Mouse (Mus musculus) lung, embryonic 14.5 days (tissue): ENCODE data around the gene Tmem107. TPM values are rescaled to one million over a fixed set of nuclear protein-coding genes. Genes with fewer than 3 reads are reported as not detected.

Experiments used
- ATAC-seq: fragments of 200-750 bp; cut with Nextera tagmentation; 2 replicates; pipeline ENCODE4 v1.8.0; 2017; ENCODE audit warnings: mild to moderate bottlenecking, moderate TSS enrichment, moderate library complexity; ENCODE audit not compliant: insufficient read depth
- DNase-seq: peaks from one replicate; pipeline ENCODE4 v3.0.0-alpha.2; 2015
- H3K27ac ChIP-seq: fragments of 300-500 bp; sonication (generic); 2 replicates; pipeline ENCODE4 v1.5.1; 2014; ENCODE audit warnings: low read depth, mild to moderate bottlenecking, moderate library complexity
- H3K27me3 ChIP-seq: fragments of 300-500 bp; sonication (generic); 2 replicates; pipeline ENCODE4 v1.6.1; 2014; ENCODE audit warnings: low read length, control low read depth; ENCODE audit not compliant: insufficient read depth
- H3K36me3 ChIP-seq: fragments of 300-500 bp; sonication (generic); 2 replicates; pipeline ENCODE4 v1.6.1; 2014; ENCODE audit warnings: control low read depth; ENCODE audit not compliant: insufficient read depth
- H3K4me1 ChIP-seq: fragments of 300-500 bp; sonication (generic); 2 replicates; pipeline ENCODE4 v1.6.1; 2014; ENCODE audit warnings: antibody characterized with exemption, control low read depth; ENCODE audit not compliant: insufficient read depth
- H3K4me2 ChIP-seq: fragments of 300-500 bp; sonication (generic); 2 replicates; pipeline ENCODE4 v1.6.1; 2014; ENCODE audit warnings: mild to moderate bottlenecking
- H3K4me3 ChIP-seq: fragments of 300-500 bp; sonication (generic); 2 replicates; pipeline ENCODE4 v1.5.1; 2014; ENCODE audit warnings: low read depth, low read length
- H3K9ac ChIP-seq: fragments of 300-500 bp; sonication (generic); 2 replicates; pipeline ENCODE4 v1.6.1; 2014
- H3K9me3 ChIP-seq: fragments of 300-500 bp; sonication (generic); 2 replicates; pipeline ENCODE4 v1.6.1; 2016; ENCODE audit warnings: low read depth, low read length, control low read depth
- CTCF ChIP-seq: IDR thresholded peaks from 2 replicates; pipeline ENCODE4 v1.5.1; 2016; ENCODE audit warnings: antibody characterized with exemption, low read depth
- WGBS: fragments of 180-500 bp; shearing (Covaris S2); extraction: QIAGEN DNeasy Blood & Tissue Kit; methylation state at CpG from one replicate; pipeline ENCODE4 v1.1.7; 2014; 5-methylcytosine and 5-hydroxymethylcytosine counted together
- polyA plus RNA-seq: library from polyadenylated mRNA; unstranded; fragments of >200 nt; fragmentation: Nextera tagmentation; extraction: Ambion mirVana; gene quantifications from 2 replicates; pipeline ENCODE4 v1.2.1, GENCODE M21; 2014

The Tmem107 gene
- polyA plus RNA-seq, 1 experiment from 2014 or later: 51.0 TPM

DNA sequence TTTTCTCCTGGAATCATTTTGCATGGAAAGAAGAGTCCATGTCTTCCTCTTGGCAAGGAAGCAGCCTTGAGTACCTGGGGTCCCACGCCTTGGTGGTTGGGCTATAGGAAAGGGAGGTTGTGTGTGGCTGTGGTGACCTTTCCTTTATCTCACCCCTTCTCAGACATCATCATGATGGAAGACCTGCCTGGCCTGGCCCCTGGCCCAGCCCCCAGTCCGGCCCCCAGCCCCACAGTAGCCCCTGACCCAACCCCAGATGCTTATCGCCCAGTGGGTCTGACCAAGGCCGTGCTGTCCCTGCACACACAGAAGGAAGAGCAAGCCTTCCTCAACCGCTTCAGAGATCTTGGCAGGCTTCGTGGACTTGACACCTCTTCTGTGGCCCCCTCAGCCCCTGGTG lies 34.6 kb downstream of the Tmem107 start:
- H3K4me2 ChIP-seq: no peak overlapping the region
- H3K4me3 ChIP-seq: no peak overlapping the region
- H3K27me3 ChIP-seq: no peaks in the 10 kb centered on the region
- ATAC-seq (no peak), DNase-seq (no peak)
- WGBS: 71% methylated on average over 6 of the region's 6 CpGs
- H3K4me1 ChIP-seq: 0 out of 2 replicates have a peak, but pooled peaks cover 3% of the 10 kb centered on the region
- no peak overlapping the region for H3K27ac ChIP-seq
- no peak overlapping the region for H3K9ac ChIP-seq
- no peak for TF ChIP-seq CTCF
- H3K9me3 ChIP-seq: no peaks in the 10 kb centered on the region
- peaks cover 94% of the 10 kb centered on the region for H3K36me3 ChIP-seq

DNA sequence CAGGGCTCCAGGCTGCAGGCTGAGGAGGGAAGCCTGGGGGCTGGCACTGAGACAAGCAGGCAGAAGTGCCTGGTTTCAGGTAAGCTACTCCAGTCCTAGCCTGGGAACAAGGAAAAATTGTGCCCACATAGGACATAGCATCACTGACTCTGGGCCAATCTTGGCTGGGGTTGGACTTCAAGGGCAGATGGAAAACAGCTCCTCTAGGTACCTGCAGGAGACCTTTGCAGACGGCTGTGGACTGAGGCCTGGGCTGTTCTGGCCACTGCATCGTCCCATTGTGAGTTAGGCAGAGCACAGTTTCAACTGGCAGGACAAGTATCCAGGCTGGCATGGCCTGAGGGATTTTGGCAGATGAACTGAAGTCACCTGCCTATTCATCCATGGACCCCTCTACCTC lies 35.2 kb downstream of the Tmem107 start:
- H3K27ac ChIP-seq: no peak overlapping the region
- H3K4me3 ChIP-seq: no peak overlapping the region
- peaks cover 89% of the 10 kb centered on the region for H3K36me3 ChIP-seq
- no peak for TF ChIP-seq CTCF
- no peak overlapping the region for H3K4me2 ChIP-seq
- no peaks in the 10 kb centered on the region for H3K9me3 ChIP-seq
- H3K9ac ChIP-seq: no peak overlapping the region
- H3K27me3 ChIP-seq: no peaks in the 10 kb centered on the region
- 87% methylated on average over 2 of the region's 2 CpGs for WGBS
- no peaks in the 10 kb centered on the region for H3K4me1 ChIP-seq
- ATAC-seq (no peak), DNase-seq (no peak)

DNA sequence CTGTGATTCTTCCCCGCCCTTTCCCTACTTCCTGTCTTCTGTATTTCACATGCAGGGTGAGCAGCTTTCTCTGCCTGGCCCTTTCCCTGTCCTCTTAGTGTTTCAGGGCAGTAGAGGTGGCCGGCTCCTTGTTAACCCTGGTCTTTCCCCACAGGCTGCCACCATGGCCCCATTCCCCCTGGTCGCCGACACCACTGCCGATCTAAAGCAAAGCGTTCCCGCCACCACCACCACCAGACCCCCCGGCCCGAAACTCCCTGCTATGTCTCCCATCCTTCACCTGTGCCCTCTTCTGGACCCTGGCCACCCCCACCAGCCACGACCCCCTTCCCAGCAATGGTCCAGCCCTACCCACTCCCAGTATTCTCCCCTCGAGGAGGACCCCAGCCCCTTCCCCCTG lies 35.7 kb downstream of the Tmem107 start:
- H3K4me2 ChIP-seq: no peak overlapping the region

DNA sequence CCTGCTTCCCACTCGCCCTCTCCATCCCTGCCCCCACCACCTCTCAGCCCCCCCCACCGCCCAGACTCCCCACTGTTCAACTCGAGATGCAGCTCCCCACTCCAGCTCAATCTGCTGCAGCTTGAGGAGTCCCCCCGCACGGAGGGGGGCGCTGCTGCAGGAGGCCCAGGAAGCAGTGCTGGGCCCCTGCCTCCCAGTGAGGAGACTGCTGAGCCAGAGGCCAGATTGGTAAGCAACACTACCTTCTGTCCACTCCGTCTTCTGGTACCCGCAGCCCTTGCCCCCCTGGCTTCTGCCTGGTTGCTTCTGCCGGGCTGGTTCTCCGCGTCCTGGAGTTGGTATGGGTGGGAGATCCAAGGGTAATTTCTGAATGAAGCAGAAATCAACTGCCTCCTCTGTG lies 36.2 kb downstream of the Tmem107 start:
- peaks cover 78% of the 10 kb centered on the region for H3K36me3 ChIP-seq
- no peak for TF ChIP-seq CTCF
- no peak overlapping the region for H3K9ac ChIP-seq
- H3K27me3 ChIP-seq: no peaks in the 10 kb centered on the region
- H3K4me2 ChIP-seq: no peak overlapping the region
- H3K27ac ChIP-seq: no peak overlapping the region
- DNase-seq (no peak), ATAC-seq (no peak)
- H3K4me1 ChIP-seq: no peaks in the 10 kb centered on the region; the same call in 1 of the 2 replicates
- no peak overlapping the region for H3K4me3 ChIP-seq
- WGBS: 85% methylated on average over 11 of the region's 11 CpGs
- no peaks in the 10 kb centered on the region for H3K9me3 ChIP-seq

More for the DNA sequence above, 35.7 kb downstream of the Tmem107 start:
- ATAC-seq: no peak
- no peak overlapping the region for H3K27ac ChIP-seq
- H3K36me3 ChIP-seq: peaks cover 84% of the 10 kb centered on the region
- H3K9me3 ChIP-seq: no peaks in the 10 kb centered on the region
- WGBS: 88% methylated on average over 11 of the region's 11 CpGs
- TF ChIP-seq CTCF: no peak
- H3K4me3 ChIP-seq: no peak overlapping the region
- H3K4me1 ChIP-seq: no peaks in the 10 kb centered on the region
- DNase-seq: no peak
- no peak overlapping the region for H3K9ac ChIP-seq
- no peaks in the 10 kb centered on the region for H3K27me3 ChIP-seq

DNA sequence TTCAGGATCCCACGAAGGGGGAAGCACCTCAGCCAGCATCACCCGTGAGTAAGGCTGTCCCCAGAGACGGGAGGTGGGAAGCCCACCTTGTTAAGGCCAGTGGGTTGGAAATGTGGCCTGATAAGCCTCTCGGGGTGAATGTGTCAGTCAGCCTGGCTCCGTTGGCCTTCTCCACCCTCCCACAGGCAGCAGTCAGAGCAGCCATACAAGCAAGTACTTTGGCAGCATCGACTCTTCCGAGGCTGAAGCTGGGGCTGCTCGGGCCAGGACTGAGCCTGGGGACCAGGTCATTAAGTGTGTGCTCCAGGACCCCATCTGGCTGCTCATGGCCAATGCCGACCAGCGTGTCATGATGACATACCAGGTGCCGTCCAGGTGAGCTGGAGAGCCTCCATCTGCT lies 37.1 kb downstream of the Tmem107 start:
- 88% methylated on average over 11 of the region's 11 CpGs for WGBS
- TF ChIP-seq CTCF: no peak
- DNase-seq: no peak
- H3K9me3 ChIP-seq: no peaks in the 10 kb centered on the region
- H3K27me3 ChIP-seq: no peaks in the 10 kb centered on the region
- ATAC-seq: no peak
- peaks cover 70% of the 10 kb centered on the region for H3K36me3 ChIP-seq
- H3K4me2 ChIP-seq: no peak overlapping the region
- no peak overlapping the region for H3K9ac ChIP-seq
- no peaks in the 10 kb centered on the region; the same call in 1 of the 2 replicates for H3K4me1 ChIP-seq
- H3K27ac ChIP-seq: no peak overlapping the region
- no peak overlapping the region for H3K4me3 ChIP-seq

DNA sequence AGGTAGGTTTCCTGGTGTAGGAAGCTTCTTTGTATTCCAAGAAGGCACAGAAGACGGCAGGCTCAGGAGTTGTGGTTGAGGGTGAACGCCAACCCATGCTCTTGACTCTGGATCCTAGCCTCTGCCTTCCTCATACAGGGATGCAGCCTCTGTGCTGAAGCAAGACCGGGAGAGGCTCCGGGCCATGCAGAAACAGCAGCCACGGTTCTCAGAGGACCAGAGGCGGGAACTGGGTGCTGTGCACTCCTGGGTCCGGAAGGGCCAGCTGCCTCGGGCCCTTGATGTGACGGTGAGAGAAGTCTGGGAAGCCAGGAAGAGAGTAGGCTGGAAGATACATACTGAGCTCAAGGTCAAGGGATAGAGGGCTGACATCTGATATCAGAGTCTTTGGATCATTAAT lies 37.6 kb downstream of the Tmem107 start:
- WGBS: 88% methylated on average over 9 of the region's 9 CpGs
- TF ChIP-seq CTCF: no peak
- Histone ChIP-seq H3K27ac (no peak overlapping the region), H3K9me3 (no peaks in the 10 kb centered on the region), H3K4me1 (no peaks in the 10 kb centered on the region; the same call in 1 of the 2 replicates), H3K9ac (no peak overlapping the region), H3K27me3 (no peaks in the 10 kb centered on the region), H3K4me2 (no peak overlapping the region), H3K4me3 (no peak overlapping the region), H3K36me3 (peaks cover 64% of the 10 kb centered on the region)
- DNase-seq (no peak), ATAC-seq (no peak)

DNA sequence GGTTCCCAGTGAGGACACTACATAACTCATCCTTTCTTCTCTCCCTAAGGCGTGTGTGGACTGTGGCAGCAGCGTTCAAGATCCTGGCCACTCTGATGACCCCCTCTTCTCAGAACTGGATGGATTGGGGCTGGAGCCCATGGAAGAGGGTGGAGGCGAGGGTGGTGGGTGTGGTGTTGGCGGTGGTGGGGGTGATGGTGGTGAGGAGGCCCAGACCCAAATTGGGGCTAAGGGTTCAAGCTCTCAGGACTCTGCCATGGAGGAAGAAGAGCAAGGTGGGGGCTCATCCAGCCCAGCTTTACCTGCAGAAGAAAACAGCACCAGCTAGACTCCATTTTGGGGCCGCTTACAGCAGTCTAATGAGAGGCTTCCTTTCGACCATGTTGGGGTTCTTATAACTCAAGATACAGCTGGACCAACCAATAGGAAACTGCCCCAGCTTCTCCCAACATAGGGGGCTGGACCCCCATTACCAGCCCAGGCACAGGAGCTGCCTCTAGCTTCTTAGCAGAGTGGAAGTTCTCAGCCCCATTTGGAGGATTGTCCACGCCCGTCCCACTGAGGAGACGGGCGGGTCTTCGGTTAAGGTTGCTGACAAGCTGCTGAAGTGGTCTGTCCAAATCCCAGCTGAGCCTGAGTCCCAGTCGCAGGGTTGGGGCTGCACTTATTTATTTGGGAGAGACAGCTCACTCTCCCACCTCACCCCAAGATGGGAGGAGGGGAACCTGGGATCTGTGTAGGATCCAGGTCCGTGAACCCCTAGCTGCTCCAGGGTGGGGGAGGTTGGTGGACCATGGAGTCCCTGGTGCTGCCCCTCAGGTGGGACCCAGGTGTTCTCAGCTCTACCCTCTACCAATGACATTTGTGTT lies 38.7 kb downstream of the Tmem107 start:
- H3K27ac ChIP-seq: no peak overlapping the region
- ATAC-seq (no peak), DNase-seq (no peak)
- H3K9me3 ChIP-seq: no peaks in the 10 kb centered on the region
- no peaks in the 10 kb centered on the region; the same call in 1 of the 2 replicates for H3K4me1 ChIP-seq
- H3K4me3 ChIP-seq: no peak overlapping the region
- H3K9ac ChIP-seq: no peak overlapping the region
- WGBS: 79% methylated on average over 13 of the region's 13 CpGs
- H3K36me3 ChIP-seq: peaks cover 54% of the 10 kb centered on the region
- no peaks in the 10 kb centered on the region for H3K27me3 ChIP-seq
- no peak for TF ChIP-seq CTCF
- H3K4me2 ChIP-seq: peak overlapping the region; percentile 62
